Mouse (Mus musculus): ENCODE data around the gene Apoc4. TPM values are rescaled to one million over a fixed set of nuclear protein-coding genes. Genes with fewer than 3 reads are reported as not detected.

Gene Apoc4
- 0.18 TPM for polyA plus RNA-seq (2017; shearing (Covaris generic))

GRCm38 (mm10) chr7:19681202-19681694 is at the start of gene Apoc4, which contains the start of gene Gm44805:
Gene Apoc4, minus strand, starts transcription at chr7:19681479.
Gene Gm44805, minus strand, starts transcription at chr7:19681423.

GRCm38 (mm10) chr7:19715239-19716054 is 34.2 kb upstream of the Apoc4 start, which contains the start of gene Tomm40:
Gene Tomm40, minus strand, starts transcription at chr7:19715438.

GRCm38 (mm10) chr7:19698907-19699826 is 17.9 kb upstream of the Apoc4 start, which contains the start of gene Apoe:
Gene Apoe, minus strand, starts transcription at chr7:19699188.

GRCm38 (mm10) chr7:19691873-19692865 is 10.9 kb upstream of the Apoc4 start, which contains the start of gene Apoc1:
Gene Apoc1, minus strand, starts transcription at chr7:19692660.

GRCm38 (mm10) chr7:19677872-19678271 is 3.4 kb downstream of the Apoc4 start, which contains the start of gene Apoc2:
Gene Apoc2, minus strand, starts transcription at chr7:19677941.

DNA sequence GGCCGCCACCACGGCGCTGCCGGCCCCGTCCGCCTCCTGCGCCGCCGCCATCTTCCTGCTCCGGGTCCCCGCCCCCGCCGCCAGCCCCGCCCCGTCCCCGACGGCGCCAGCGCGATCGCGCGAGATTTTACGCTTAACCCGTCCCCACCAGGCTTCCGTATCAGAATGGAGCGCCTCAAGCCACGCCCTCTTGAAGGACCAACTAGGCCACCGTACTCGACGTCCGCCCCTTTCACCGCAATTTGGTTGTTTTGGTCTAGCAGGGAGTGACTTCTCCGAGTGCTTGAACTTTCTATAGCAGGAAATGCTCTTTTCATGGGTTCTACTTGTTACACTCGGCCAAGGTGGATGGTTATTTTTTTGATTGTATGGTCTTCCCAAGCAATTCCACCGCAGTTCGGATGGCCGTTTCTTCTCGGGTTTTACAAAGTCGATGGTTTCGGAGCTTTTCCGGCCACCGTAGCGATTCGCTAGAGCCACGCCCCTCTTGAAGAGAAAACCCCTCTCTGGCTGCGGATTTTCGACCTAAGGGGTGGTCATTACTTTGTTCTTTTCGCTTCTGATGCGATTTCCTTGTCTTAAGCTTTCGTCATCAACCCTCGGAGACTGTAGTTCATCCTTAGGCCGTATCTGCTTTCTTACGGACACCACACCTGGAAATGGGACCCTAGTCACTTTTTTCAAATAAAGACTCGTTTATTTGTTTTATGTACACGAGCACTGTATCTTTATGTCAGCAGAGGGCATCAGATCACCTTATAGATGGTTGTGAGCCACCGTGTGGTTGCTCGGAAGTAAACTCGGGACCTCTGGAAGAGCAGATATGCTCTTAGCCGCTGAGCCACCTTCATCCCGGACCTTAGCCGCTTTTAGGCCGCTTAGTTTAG is 16.1 kb downstream of the Apoc4 start, which contains the start of gene Clptm1:
Gene Clptm1, minus strand, starts transcription at position 79 of the 887 bp plus-strand sequence.

DNA sequence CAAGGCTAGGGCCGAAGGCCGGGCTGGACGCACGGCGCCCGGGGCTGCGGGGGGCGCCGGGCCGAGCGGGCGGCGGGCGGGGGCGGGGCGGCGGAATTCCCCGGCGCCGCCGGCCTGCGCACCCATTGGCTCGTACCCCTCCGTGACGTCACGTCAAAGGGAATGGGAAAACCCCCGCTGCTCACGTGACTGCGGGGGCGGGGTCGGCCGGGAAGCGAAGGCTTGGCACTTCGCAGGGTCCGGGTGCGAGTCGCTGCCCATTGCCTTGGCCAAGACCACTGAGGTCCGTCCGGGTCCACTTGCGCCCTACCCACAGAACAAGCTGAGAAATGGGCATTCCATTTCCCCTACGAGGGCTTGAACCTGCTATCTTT is 51.9 kb downstream of the Apoc4 start, which contains the start of gene Relb:
Gene Relb, minus strand, starts transcription at position 78 of the 374 bp plus-strand sequence.

Other genes starting within 250 kb of the Apoc4 start
- 6.2 TPM for gene Mark4, start 222.7 kb downstream of the Apoc4 start, polyA plus RNA-seq (2017; shearing (Covaris generic))
- not detected for gene Exoc3l2, start 218.1 kb downstream of the Apoc4 start, polyA plus RNA-seq (2017; shearing (Covaris generic))
- gene Bloc1s3, start 173.1 kb downstream of the Apoc4 start, polyA plus RNA-seq (2017; shearing (Covaris generic)), result 3.8 TPM
- gene Trappc6a, start 173.1 kb downstream of the Apoc4 start, polyA plus RNA-seq (2017; shearing (Covaris generic)), result 48.8 TPM
- not detected for gene Nkpd1, start 163.6 kb downstream of the Apoc4 start, polyA plus RNA-seq (2017; shearing (Covaris generic))
- 15.6 TPM for gene Ppp1r37, start 118.4 kb downstream of the Apoc4 start, polyA plus RNA-seq (2017; shearing (Covaris generic))
- gene Zfp296, start 104.2 kb downstream of the Apoc4 start, polyA plus RNA-seq (2017; shearing (Covaris generic)), result 1.8 TPM
- gene Gemin7, start 103.9 kb downstream of the Apoc4 start, polyA plus RNA-seq (2017; shearing (Covaris generic)), result 105 TPM
- 49.4 TPM for gene Clasrp, start 77.0 kb downstream of the Apoc4 start, polyA plus RNA-seq (2017; shearing (Covaris generic))
- gene Relb, start 52.0 kb downstream of the Apoc4 start, polyA plus RNA-seq (2017; shearing (Covaris generic)), result 249 TPM
- gene Clptm1, start 16.4 kb downstream of the Apoc4 start, polyA plus RNA-seq (2017; shearing (Covaris generic)), result 121 TPM
- gene Apoc2, start 3.5 kb downstream of the Apoc4 start, polyA plus RNA-seq (2017; shearing (Covaris generic)), result not detected
- gene Gm44805, start 56 bp downstream of the Apoc4 start, polyA plus RNA-seq (2017; shearing (Covaris generic)), result not detected
- not detected for gene Apoc1, start 11.2 kb upstream of the Apoc4 start, polyA plus RNA-seq (2017; shearing (Covaris generic))
- gene Apoe, start 17.7 kb upstream of the Apoc4 start, polyA plus RNA-seq (2017; shearing (Covaris generic)), result 1.3 TPM
- 63.8 TPM for gene Tomm40, start 34.0 kb upstream of the Apoc4 start, polyA plus RNA-seq (2017; shearing (Covaris generic))
- gene Nectin2, start 69.0 kb upstream of the Apoc4 start, polyA plus RNA-seq (2017; shearing (Covaris generic)), result not detected
- gene Bcam, start 89.5 kb upstream of the Apoc4 start, polyA plus RNA-seq (2017; shearing (Covaris generic)), result 0.65 TPM
- not detected for gene Cblc, start 115.3 kb upstream of the Apoc4 start, polyA plus RNA-seq (2017; shearing (Covaris generic))
- 199 TPM for gene Bcl3, start 141.3 kb upstream of the Apoc4 start, polyA plus RNA-seq (2017; shearing (Covaris generic))
- gene Gm19345, start 170.5 kb upstream of the Apoc4 start, polyA plus RNA-seq (2017; shearing (Covaris generic)), result not detected
- gene Ceacam16, start 179.8 kb upstream of the Apoc4 start, polyA plus RNA-seq (2017; shearing (Covaris generic)), result not detected
- gene Ceacam19, start 206.5 kb upstream of the Apoc4 start, polyA plus RNA-seq (2017; shearing (Covaris generic)), result not detected
- gene Pvr, start 239.7 kb upstream of the Apoc4 start, polyA plus RNA-seq (2017; shearing (Covaris generic)), result 42.3 TPM